Mouse (Mus musculus) heart, adult 2 months (tissue): ENCODE data around the gene Muc4.

ENCODE experiments used
- CTCF ChIP-seq: fragments of 200-600 bp; IDR thresholded peaks from 2 replicates; pipeline ENCODE4 v1.8.1; 2022; ENCODE audit warnings: antibody characterized with exemption, mild to moderate bottlenecking, moderate library complexity
- EP300 ChIP-seq: fragments of 200-500 bp; IDR thresholded peaks from 2 replicates; pipeline ENCODE4 v1.6.1; 2011; ENCODE audit warnings: low read depth, low read length, control low read depth; ENCODE audit not compliant: insufficient read depth
- POLR2A ChIP-seq: fragments of 200-500 bp; IDR thresholded peaks from 2 replicates; pipeline ENCODE4 v1.6.1; 2011; ENCODE audit warnings: mild to moderate bottlenecking, low read depth, low read length, control low read depth; ENCODE audit not compliant: insufficient read depth

- peak; percentile 54 for TF ChIP-seq CTCF
- TF ChIP-seq EP300: no peak
- no peak for TF ChIP-seq POLR2A
Observed at GRCm38 (mm10) chr16:32826521-32826920, 90.8 kb downstream of the Muc4 start.
